Mouse (Mus musculus) B cell, adult 67 days (primary cell): ENCODE results near the gene Iqgap1. TPM values are rescaled to one million over a fixed set of nuclear protein-coding genes. Genes with fewer than 3 reads are reported as not detected.

Source experiments
- total RNA-seq, 2 experiments: library from RNA; stranded (reverse); gene quantifications; 4 replicates each; pipeline ENCODE4 v1.2.4; 2023

Gene Iqgap1
- total RNA-seq: 100 to 1,000 TPM; 481 to 510 TPM

DNA sequence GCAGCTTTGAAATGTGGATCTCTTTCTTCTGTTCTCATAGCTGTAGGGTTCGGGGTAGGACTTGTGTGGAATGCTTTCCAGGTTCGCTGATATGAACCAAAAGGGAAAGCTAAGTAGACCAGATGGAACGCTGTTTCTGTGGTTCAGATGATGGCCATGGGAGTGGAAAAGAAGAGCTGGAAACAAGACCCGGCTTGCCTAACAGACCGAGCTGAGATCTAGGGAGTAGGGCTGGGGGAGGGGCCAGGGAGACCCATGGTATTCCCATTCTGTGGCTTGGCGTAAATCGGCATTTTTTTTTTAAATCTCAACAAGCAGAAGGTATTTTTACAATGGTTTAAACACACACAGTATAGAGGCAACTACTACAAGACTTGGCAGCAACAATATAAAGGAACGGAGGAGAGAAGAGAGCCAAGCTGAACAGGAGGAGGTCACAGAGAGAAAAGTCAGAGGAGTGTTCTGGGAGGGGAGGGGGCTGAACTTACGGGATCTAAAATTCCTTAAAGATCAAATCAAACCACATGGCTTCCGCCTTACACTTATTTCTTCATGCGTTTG, at the start of gene Iqgap1:
Gene Iqgap1, minus strand, starts transcription at position 132 of the 561 bp plus-strand sequence.

DNA sequence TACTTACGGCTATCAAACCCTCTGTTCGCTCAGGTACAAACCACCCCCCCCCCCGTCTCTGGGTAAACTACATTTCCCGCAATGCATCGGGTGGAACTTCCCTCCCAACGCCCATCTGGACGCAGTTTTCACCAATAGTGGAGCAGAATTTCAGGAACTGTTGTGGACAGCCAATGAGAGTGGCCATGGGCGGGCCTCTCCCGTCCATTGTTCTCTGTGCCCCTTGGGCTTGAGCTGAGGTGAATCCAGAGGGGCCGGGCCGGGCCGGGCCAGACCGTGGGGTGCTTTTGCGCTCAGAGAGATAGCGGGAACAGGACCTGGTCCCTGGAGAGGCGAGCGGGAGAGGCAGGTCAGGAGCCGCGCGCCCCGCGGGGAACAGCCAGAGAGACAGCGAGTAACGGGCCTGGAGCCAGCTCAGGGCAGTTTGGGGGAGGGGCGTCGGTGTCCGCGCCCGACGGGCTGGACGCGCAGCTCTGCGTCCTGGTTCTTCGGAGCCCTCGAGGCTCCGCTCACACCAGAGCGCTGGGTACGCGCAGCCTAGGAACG, 35.0 kb upstream of the Iqgap1 start, which contains the start of gene Zscan2:
Gene Zscan2, plus strand, starts transcription at position 192 of the 546 bp plus-strand sequence.

DNA sequence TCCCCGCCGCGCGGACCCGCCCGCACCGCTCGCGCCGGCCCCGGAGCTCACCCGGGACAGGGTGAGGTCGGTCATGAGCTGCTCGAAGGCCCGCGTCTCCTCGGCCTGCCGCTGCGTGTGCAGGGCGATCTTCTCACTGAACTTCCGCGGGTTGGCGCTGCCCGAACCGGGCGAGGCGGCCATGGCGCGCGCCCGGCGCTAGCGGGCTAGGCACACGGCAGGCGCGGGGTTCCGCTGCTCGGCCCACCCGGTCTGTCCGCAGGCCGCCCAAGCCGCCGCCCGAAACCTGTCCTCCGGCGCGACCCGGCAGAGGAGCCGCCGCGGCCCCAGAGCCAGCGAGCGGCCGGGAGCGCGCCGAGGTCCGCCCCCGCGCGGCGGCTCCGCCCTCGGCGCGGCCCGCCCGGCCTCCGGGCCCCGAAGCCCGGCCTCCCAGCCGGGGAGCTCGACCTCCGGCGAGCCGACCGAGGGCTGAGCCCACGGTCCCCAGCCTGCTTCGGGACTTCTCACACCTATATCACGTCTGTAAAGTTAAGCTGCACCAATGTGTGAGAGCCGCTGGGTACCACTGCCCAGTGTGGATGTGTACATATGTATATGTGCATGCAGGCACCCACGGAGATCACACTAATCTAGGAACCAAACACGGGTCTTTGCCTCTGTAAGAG, 137.1 kb downstream of the Iqgap1 start, which contains the start of gene Crtc3:
Gene Crtc3, minus strand, starts transcription at position 322 of the 665 bp plus-strand sequence.

Other genes starting within 250 kb of the Iqgap1 start
- 10 to 100 TPM; 34.4 to 41.4 TPM for gene Crtc3, start 137.1 kb downstream of the Iqgap1 start, total RNA-seq
- 10 to 100 TPM in 1 of 2 experiments, 1 to 10 TPM in 1; 8.0 to 14.0 TPM for gene Zscan2, start 34.9 kb upstream of the Iqgap1 start, total RNA-seq
- gene Wdr73, start 75.3 kb upstream of the Iqgap1 start, total RNA-seq: 10 to 100 TPM; 22.1 to 22.9 TPM
- gene Nmb, start 79.1 kb upstream of the Iqgap1 start, total RNA-seq: 10 to 100 TPM; 10.4 to 14.0 TPM
- gene Sec11a, start 121.8 kb upstream of the Iqgap1 start, total RNA-seq: 10 to 100 TPM; 71.6 to 79.3 TPM
- 100 to 1,000 TPM; 103 to 121 TPM for gene Zfp592, start 167.7 kb upstream of the Iqgap1 start, total RNA-seq
- under 1 TPM; 0.23 to 0.42 TPM for gene Alpk3, start 231.6 kb upstream of the Iqgap1 start, total RNA-seq